Mouse (Mus musculus) layer of hippocampus, postnatal 25 days (tissue): Measurements from ENCODE around the gene Trmt11. TPM values are rescaled to one million over a fixed set of nuclear protein-coding genes. Genes with fewer than 3 reads are reported as not detected.
"Not testable (repeated sequence)": the region's sequence is repeated elsewhere in the genome, so short reads cannot be mapped to it uniquely, and the experiment has no call there.

Experiments used
- DNase-seq, 2 experiments: peaks; one replicate each; pipeline ENCODE4 v3.0.0; 2022; ENCODE audit warnings: mixed read lengths in 2 of 2, low spot score in 1 of 2; ENCODE audit errors: extremely low spot score in 1 of 2
- total RNA-seq, 2 experiments: library from RNA; stranded (reverse); gene quantifications; 2 replicates each; pipeline ENCODE4 v1.2.3; 2021

Gene Trmt11
- total RNA-seq, 2 experiments from 2014 or later = 6.6 to 9.7 TPM

GRCm38 (mm10) chr10:30564651-30565050 is 35.9 kb downstream of the Trmt11 start:
- DNase-seq = no peak

GRCm38 (mm10) chr10:30555686-30556578 is 44.6 kb downstream of the Trmt11 start:
- DNase-seq = no peak

- DNase-seq = no peak
Measured at GRCm38 (mm10) chr10:30552377-30552776, 48.2 kb downstream of the Trmt11 start.

- DNase-seq = no peak
Measured at GRCm38 (mm10) chr10:30549974-30550373, 50.6 kb downstream of the Trmt11 start.

GRCm38 (mm10) chr10:30538538-30538815 is 62.1 kb downstream of the Trmt11 start:
- DNase-seq = no peak

GRCm38 (mm10) chr10:30537734-30538537 is 62.6 kb downstream of the Trmt11 start:
- peak in 1 of 2 experiments; percentile 18 for DNase-seq

- not testable (repeated sequence) for DNase-seq
Measured at GRCm38 (mm10) chr10:30535930-30536329, 64.6 kb downstream of the Trmt11 start.

- no peak for DNase-seq
Measured at GRCm38 (mm10) chr10:30527122-30527521, 73.4 kb downstream of the Trmt11 start.

GRCm38 (mm10) chr10:30521727-30522126 is 78.8 kb downstream of the Trmt11 start:
- no peak for DNase-seq

- DNase-seq = no peak
Measured at GRCm38 (mm10) chr10:30519143-30519542, 81.4 kb downstream of the Trmt11 start.

GRCm38 (mm10) chr10:30517224-30517623 is 83.3 kb downstream of the Trmt11 start:
- DNase-seq = no peak

- DNase-seq = no peak
Measured at GRCm38 (mm10) chr10:30516771-30517170, 83.8 kb downstream of the Trmt11 start.

- no peak for DNase-seq
Measured at GRCm38 (mm10) chr10:30504736-30505135, 95.8 kb downstream of the Trmt11 start.

- DNase-seq = no peak
Measured at GRCm38 (mm10) chr10:30503168-30503567, 97.4 kb downstream of the Trmt11 start.

GRCm38 (mm10) chr10:30502718-30503117 is 97.8 kb downstream of the Trmt11 start:
- DNase-seq = no peak

- DNase-seq = not testable (repeated sequence)
Measured at GRCm38 (mm10) chr10:30498223-30498622, 102.3 kb downstream of the Trmt11 start.

Other genes with a start within 250 kb of the Trmt11 start
- 10 to 100 TPM; 36.2 to 37.1 TPM for gene Hint3, start 28.9 kb upstream of the Trmt11 start, total RNA-seq
- 100 to 1,000 TPM; 102 to 106 TPM for gene Ncoa7, start 202.6 kb upstream of the Trmt11 start, total RNA-seq
- gene Hey2, start 242.1 kb upstream of the Trmt11 start, total RNA-seq = 1 to 10 TPM; 4.9 to 6.1 TPM